Mouse (Mus musculus) olfactory bulb, adult 2 months (tissue): Measurements from ENCODE around the gene Fars2. TPM values are rescaled to one million over a fixed set of nuclear protein-coding genes. Genes with fewer than 3 reads are reported as not detected.

Experiments
- H3K27ac ChIP-seq: fragments of 200-500 bp; 2 replicates; pipeline ENCODE4 v1.5.1; 2012; ENCODE audit warnings: low read depth, low read length; ENCODE audit not compliant: insufficient read depth
- H3K4me1 ChIP-seq: fragments of 200-500 bp; 2 replicates; pipeline ENCODE4 v1.6.1; 2012; ENCODE audit warnings: low read length; ENCODE audit not compliant: control insufficient read depth, insufficient read depth
- H3K4me3 ChIP-seq: fragments of 200-500 bp; 2 replicates; pipeline ENCODE4 v1.5.1; 2012; ENCODE audit warnings: mild to moderate bottlenecking, low read depth, low read length, moderate library complexity; ENCODE audit not compliant: insufficient read depth
- CTCF ChIP-seq: fragments of 200-500 bp; IDR thresholded peaks from 2 replicates; pipeline ENCODE4 v1.5.1; 2012; ENCODE audit warnings: low read depth, mild to moderate bottlenecking, low read length, moderate library complexity; ENCODE audit not compliant: insufficient read depth
- POLR2A ChIP-seq: fragments of 200-500 bp; IDR thresholded peaks from 2 replicates; pipeline ENCODE4 v1.6.1; 2012; ENCODE audit warnings: mild to moderate bottlenecking, low read depth, low read length, moderate library complexity; ENCODE audit not compliant: insufficient read depth
- WGBS: fragments of 180-500 bp; shearing (Covaris S2); methylation state at CpG from one replicate; pipeline ENCODE4 v1.1.7; 2018; 5-methylcytosine and 5-hydroxymethylcytosine counted together
- polyA plus RNA-seq: library from polyadenylated mRNA; stranded (reverse); fragments of >200 nt; gene quantifications from 2 replicates; pipeline ENCODE4 v1.2.4, GENCODE M21; 2012; ENCODE audit warnings: low replicate concordance; ENCODE audit not compliant: missing spikeins, insufficient read depth, insufficient read length

Gene Fars2
- polyA plus RNA-seq, 1 experiment = not detected

GRCm38 (mm10) chr13:36199288-36199687 lies 82.1 kb downstream of the Fars2 start:
- Histone ChIP-seq H3K27ac (no peak overlapping the region), H3K4me3 (no peak overlapping the region), H3K4me1 (peaks cover 3% of the 10 kb centered on the region; the same call in 1 of the 2 replicates)
- WGBS = 97% methylated on average over 1 of the region's 1 CpGs
- TF ChIP-seq CTCF (no peak), POLR2A (no peak)

DNA sequence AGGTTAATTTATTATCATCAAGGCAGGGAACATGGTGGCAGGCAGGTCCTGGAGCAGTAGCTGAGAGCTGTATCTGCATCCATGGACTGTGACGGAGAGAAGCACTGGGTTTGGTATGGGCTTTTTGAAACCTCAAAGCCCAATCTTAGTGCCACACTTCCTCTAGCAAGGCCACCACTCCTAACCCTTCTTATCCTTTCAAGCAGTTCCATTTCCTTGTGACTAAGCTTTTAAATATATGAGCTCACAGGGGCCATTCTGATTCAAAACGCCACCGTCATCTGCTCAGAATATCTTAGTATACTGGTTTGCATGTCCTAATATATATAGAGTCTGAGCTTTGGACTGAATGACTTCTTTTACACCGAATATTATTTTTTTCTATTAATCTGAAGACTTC lies 83.2 kb downstream of the Fars2 start:
- no peak overlapping the region for H3K4me3 ChIP-seq
- H3K27ac ChIP-seq = no peak overlapping the region
- TF ChIP-seq CTCF (no peak), POLR2A (no peak)
- peaks cover 3% of the 10 kb centered on the region; the same call in 1 of the 2 replicates for H3K4me1 ChIP-seq
- WGBS = 91% methylated on average over 4 of the region's 4 CpGs

DNA sequence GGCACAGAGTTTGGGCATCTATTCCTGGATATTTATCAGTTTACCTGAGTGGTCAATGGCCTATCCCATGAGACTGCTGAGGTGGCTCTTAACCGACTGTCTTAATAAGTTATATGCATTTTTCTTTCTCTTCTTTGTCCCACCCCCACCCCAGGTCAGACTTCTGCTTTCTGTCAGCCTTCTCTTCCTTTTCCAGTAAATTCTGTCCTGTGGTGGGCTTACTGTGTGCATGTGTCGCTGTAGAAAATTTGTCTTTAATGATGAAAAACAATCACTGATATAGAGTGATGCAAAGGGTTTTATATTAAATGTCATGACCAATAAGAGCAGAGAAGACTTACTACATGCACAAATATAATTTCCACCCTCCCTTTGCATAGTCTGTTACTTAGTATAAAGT lies 85.3 kb downstream of the Fars2 start:
- no peak overlapping the region for H3K27ac ChIP-seq
- H3K4me3 ChIP-seq = no peak overlapping the region
- WGBS = 95% methylated on average over 2 of the region's 2 CpGs
- TF ChIP-seq CTCF = no peak
- no peak for TF ChIP-seq POLR2A
- peaks cover 3% of the 10 kb centered on the region; the same call in 1 of the 2 replicates for H3K4me1 ChIP-seq

GRCm38 (mm10) chr13:36203014-36203413 lies 85.8 kb downstream of the Fars2 start:
- H3K4me3 ChIP-seq = no peak overlapping the region
- 84% methylated on average over 6 of the region's 6 CpGs for WGBS
- peaks cover 3% of the 10 kb centered on the region; the same call in 1 of the 2 replicates for H3K4me1 ChIP-seq
- TF ChIP-seq POLR2A (no peak), CTCF (no peak)
- H3K27ac ChIP-seq = no peak overlapping the region

- no peak overlapping the region for H3K27ac ChIP-seq
- peaks cover 3% of the 10 kb centered on the region; the same call in 1 of the 2 replicates for H3K4me1 ChIP-seq
- H3K4me3 ChIP-seq = no peak overlapping the region
- TF ChIP-seq POLR2A = no peak
- no peak for TF ChIP-seq CTCF
- WGBS = 96% methylated on average over 3 of the region's 3 CpGs
Measured at GRCm38 (mm10) chr13:36204320-36204719, 87.1 kb downstream of the Fars2 start.

- Histone ChIP-seq H3K4me3 (no peak overlapping the region), H3K4me1 (no peaks in the 10 kb centered on the region), H3K27ac (no peak overlapping the region)
- 94% methylated on average over 3 of the region's 3 CpGs for WGBS
- TF ChIP-seq CTCF (no peak), POLR2A (no peak)
Measured at GRCm38 (mm10) chr13:36210965-36211364, 93.8 kb downstream of the Fars2 start.

GRCm38 (mm10) chr13:36214056-36214455 lies 96.8 kb downstream of the Fars2 start:
- WGBS = 91% methylated on average over 4 of the region's 4 CpGs
- H3K4me1 ChIP-seq = peaks cover 3% of the 10 kb centered on the region; the same call in 1 of the 2 replicates
- H3K4me3 ChIP-seq = no peak overlapping the region
- TF ChIP-seq POLR2A (no peak), CTCF (no peak)
- H3K27ac ChIP-seq = no peak overlapping the region

DNA sequence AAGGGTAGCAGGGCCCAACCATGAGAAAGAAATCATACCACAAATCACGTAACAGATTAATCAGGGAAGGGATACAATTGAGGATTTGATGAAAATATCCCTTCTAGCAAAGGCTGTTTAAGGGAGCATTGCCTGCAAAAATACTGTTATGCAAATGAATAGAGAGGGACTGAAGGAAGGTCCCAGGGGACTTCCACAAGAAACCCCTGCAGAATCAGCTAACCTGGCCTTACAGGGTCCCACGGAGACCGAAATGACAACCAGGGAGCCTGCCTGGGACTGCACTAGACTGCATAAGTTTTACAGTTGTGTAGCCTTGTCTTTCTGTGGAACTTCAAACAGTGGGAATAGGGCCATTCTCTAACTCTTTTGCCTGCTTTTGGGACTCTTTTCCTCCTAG lies 98.8 kb downstream of the Fars2 start:
- 98% methylated on average over 3 of the region's 3 CpGs for WGBS
- TF ChIP-seq POLR2A (no peak), CTCF (no peak)
- H3K4me1 ChIP-seq = peaks cover 3% of the 10 kb centered on the region; the same call in 1 of the 2 replicates

GRCm38 (mm10) chr13:36218347-36218746 lies 101.1 kb downstream of the Fars2 start:
- TF ChIP-seq POLR2A = no peak
- TF ChIP-seq CTCF = no peak
- WGBS = 39% methylated on average over 4 of the region's 4 CpGs
- Histone ChIP-seq H3K27ac (no peak overlapping the region), H3K4me1 (peaks cover 3% of the 10 kb centered on the region; the same call in 1 of the 2 replicates), H3K4me3 (no peak overlapping the region)

More for the DNA sequence above, 98.8 kb downstream of the Fars2 start:
- Histone ChIP-seq H3K27ac (no peak overlapping the region), H3K4me3 (no peak overlapping the region)

GRCm38 (mm10) chr13:36219506-36219905 lies 102.3 kb downstream of the Fars2 start:
- no peak overlapping the region for H3K27ac ChIP-seq
- WGBS = 92% methylated on average over 5 of the region's 5 CpGs
- no peak overlapping the region for H3K4me3 ChIP-seq
- peaks cover 3% of the 10 kb centered on the region; the same call in 1 of the 2 replicates for H3K4me1 ChIP-seq
- no peak for TF ChIP-seq CTCF
- no peak for TF ChIP-seq POLR2A
